Mouse (Mus musculus) heart, postnatal 0 days (tissue): ENCODE measurements at regions not wholly inside any gene's neighbourhood (a gene's known extent, or its start where the extent isn't known, plus 50 kb on each side); places are given as distances from the start of the nearest gene placed in this dataset.

Experiments used
- ATAC-seq: fragments of 200-750 bp; cut with Nextera tagmentation; 2 replicates; pipeline ENCODE4 v1.8.0; 2017; ENCODE audit warnings: low read depth, moderate number of reproducible peaks, moderate library complexity; ENCODE audit not compliant: insufficient read depth
- DNase-seq: peaks from one replicate; pipeline ENCODE4 v3.0.0-alpha.2; 2016; ENCODE audit warnings: low spot score
- H3K27ac ChIP-seq: fragments of 300-500 bp; sonication (generic); 2 replicates; pipeline ENCODE4 v1.5.1; 2014; ENCODE audit warnings: low read depth, mild to moderate bottlenecking
- H3K27me3 ChIP-seq: fragments of 300-500 bp; sonication (generic); 2 replicates; pipeline ENCODE4 v1.6.1; 2014; ENCODE audit warnings: low read length, mixed read lengths; ENCODE audit not compliant: control insufficient read depth, insufficient read depth
- H3K36me3 ChIP-seq: fragments of 300-500 bp; sonication (generic); replicated peaks from 2 replicates; pipeline ENCODE4 v1.6.1; 2014; ENCODE audit warnings: low read length, mixed read lengths; ENCODE audit not compliant: control insufficient read depth, insufficient read depth
- H3K4me1 ChIP-seq: fragments of 300-500 bp; sonication (generic); 2 replicates; pipeline ENCODE4 v1.6.1; 2014; ENCODE audit warnings: antibody characterized with exemption; ENCODE audit not compliant: control insufficient read depth, insufficient read depth
- H3K4me2 ChIP-seq: fragments of 300-500 bp; sonication (generic); 2 replicates; pipeline ENCODE4 v1.6.1; 2014; ENCODE audit warnings: low read depth, mild to moderate bottlenecking, low read length, moderate library complexity
- H3K4me3 ChIP-seq: fragments of 300-500 bp; sonication (generic); 2 replicates; pipeline ENCODE4 v1.5.1; 2014; ENCODE audit warnings: low read depth, low read length
- H3K9ac ChIP-seq: fragments of 300-500 bp; sonication (generic); replicated peaks from 2 replicates; pipeline ENCODE4 v1.6.1; 2014; ENCODE audit warnings: low read depth, low read length, mixed read lengths
- H3K9me3 ChIP-seq: fragments of 300-500 bp; sonication (generic); replicated peaks from 2 replicates; pipeline ENCODE4 v1.6.1; 2016; ENCODE audit warnings: low read length; ENCODE audit not compliant: control insufficient read depth
- CTCF ChIP-seq: IDR thresholded peaks from 2 replicates; pipeline ENCODE4 v1.5.1; 2016; ENCODE audit warnings: antibody characterized with exemption, control low read depth, low read depth
- EP300 ChIP-seq: IDR thresholded peaks from 2 replicates; pipeline ENCODE4 v1.6.1; 2016; ENCODE audit warnings: antibody characterized with exemption, low read depth
- WGBS: fragments of 180-500 bp; shearing (Covaris S2); extraction: QIAGEN DNeasy Blood & Tissue Kit; methylation state at CpG from one replicate; pipeline ENCODE4 v1.1.7; 2014; 5-methylcytosine and 5-hydroxymethylcytosine counted together

DNA sequence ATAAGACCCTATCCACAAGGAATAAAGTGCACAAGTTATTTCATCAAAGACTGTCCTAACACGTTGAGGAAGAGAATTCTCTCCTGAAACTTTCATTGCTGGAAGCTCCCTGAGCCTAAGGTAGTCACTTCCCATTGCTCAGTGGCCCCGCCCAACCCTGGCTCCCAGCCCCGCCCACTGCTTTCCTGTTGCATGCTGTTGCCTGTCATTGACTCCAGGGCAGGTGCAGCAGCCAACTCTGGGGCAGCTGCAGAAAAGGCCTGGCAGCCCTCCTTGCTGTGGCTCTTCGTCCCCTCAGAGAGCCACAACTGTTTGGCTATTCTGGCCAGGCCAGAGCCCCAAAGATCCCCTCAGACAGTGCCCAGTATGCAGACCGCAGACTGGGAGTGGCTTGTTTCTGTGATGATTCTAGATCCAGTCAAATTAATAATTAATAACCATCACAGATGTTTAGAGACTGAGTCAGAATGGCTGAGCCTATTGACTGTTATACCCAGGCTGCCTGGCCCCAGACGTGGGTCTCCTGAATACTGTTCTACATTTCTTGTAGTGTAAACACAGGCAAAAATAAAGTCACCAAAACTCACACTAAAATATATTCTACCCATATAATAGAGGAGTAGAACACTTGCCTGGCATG is 61.8 kb upstream of the Arl4c start:
- Histone ChIP-seq H3K9me3 (no peaks in the 10 kb centered on the region), H3K9ac (no peak overlapping the region), H3K36me3 (no peaks in the 10 kb centered on the region), H3K4me1 (no peaks in the 10 kb centered on the region), H3K4me3 (no peak overlapping the region), H3K4me2 (no peak overlapping the region), H3K27ac (no peak overlapping the region), H3K27me3 (no peaks in the 10 kb centered on the region)
- no peak for ATAC-seq
- 60% methylated on average over 6 of the region's 6 CpGs for WGBS
- DNase-seq = no peak
- TF ChIP-seq CTCF = no peak
- TF ChIP-seq EP300 = no peak

DNA sequence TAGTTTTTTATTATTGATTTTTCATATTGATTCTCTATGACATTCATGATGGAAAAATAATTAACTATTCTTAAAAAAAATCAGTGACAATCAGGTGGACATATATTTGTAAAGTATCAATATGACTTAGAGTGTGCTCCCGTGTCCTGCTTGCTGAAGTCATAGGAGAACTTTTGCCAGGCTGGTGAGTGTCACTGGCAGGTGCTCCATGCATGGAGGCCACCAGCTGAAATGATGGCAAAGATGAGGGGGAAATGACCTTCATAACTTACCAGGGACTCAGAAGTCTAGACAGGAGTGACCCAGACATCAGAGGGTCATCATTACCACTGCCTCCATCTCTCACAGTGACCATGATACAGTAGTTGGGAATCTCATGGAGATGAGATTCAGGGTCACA is 62.5 kb upstream of the Arl4c start:
- Histone ChIP-seq H3K27me3 (no peaks in the 10 kb centered on the region), H3K36me3 (no peaks in the 10 kb centered on the region), H3K4me1 (no peaks in the 10 kb centered on the region), H3K9me3 (no peaks in the 10 kb centered on the region), H3K4me3 (no peak overlapping the region), H3K27ac (no peak overlapping the region), H3K4me2 (no peak overlapping the region), H3K9ac (no peak overlapping the region)
- TF ChIP-seq EP300 (no peak), CTCF (no peak)
- DNase-seq = no peak
- ATAC-seq = no peak
- WGBS = 92% methylated on average over 1 of the region's 1 CpGs

DNA sequence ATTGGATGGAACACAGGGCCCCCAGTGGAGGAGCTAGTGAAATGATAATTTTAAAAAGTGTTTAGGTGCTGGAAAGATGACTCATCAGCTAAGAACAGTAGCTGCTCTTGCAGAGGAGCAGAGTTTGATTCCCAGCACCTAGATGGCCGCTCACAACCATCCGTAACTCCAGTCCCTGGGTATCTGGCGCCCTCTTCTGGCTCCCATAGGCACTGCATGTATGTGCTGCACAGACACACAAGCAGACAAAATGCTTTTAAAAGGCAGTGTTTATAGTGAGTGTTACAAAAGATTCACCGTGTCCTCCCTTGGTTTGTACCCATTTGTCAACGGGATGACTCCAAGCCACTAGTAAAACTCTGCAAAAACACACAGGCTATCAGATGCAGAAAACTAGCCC is 75.0 kb upstream of the Arl4c start:
- 87% methylated on average over 5 of the region's 5 CpGs for WGBS
- TF ChIP-seq EP300 = no peak
- 0 out of 2 replicates have a peak, but pooled peaks have one; percentile 7 for TF ChIP-seq CTCF
- ATAC-seq = no peak

DNA sequence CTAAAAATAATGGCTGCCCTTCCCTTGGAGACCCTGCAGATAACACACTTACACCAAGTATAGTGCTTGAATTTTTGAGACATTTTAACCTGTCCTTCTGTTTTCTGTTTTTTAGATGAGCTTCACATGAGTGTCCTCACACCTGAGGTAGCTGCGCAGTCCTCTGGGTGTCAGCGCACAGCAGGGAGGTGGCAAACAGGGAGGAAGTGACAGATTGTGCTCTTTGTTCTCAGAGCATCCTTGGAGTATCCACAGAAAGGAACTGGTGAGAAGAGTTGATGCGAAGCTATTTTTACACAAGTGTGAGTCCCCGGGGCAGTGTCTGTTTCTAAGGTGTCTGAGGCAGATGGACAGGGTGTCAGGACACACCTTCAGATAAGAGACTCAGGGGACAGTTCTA is 78.2 kb upstream of the Arl4c start:
- Histone ChIP-seq H3K9ac (no peak overlapping the region), H3K9me3 (no peaks in the 10 kb centered on the region), H3K36me3 (no peaks in the 10 kb centered on the region), H3K4me2 (no peak overlapping the region), H3K4me1 (no peaks in the 10 kb centered on the region; the same call in 1 of the 2 replicates), H3K4me3 (no peak overlapping the region), H3K27ac (no peak overlapping the region), H3K27me3 (no peaks in the 10 kb centered on the region)
- ATAC-seq = no peak
- no peak for TF ChIP-seq EP300
- no peak for TF ChIP-seq CTCF
- 58% methylated on average over 4 of the region's 4 CpGs for WGBS
- DNase-seq = no peak

More for the DNA sequence above, 75.0 kb upstream of the Arl4c start:
- no peaks in the 10 kb centered on the region for H3K9me3 ChIP-seq
- no peak overlapping the region for H3K4me3 ChIP-seq
- H3K27me3 ChIP-seq = no peaks in the 10 kb centered on the region
- H3K4me2 ChIP-seq = no peak overlapping the region
- H3K4me1 ChIP-seq = no peaks in the 10 kb centered on the region
- no peaks in the 10 kb centered on the region for H3K36me3 ChIP-seq
- H3K27ac ChIP-seq = no peak overlapping the region
- H3K9ac ChIP-seq = no peak overlapping the region
- no peak for DNase-seq

DNA sequence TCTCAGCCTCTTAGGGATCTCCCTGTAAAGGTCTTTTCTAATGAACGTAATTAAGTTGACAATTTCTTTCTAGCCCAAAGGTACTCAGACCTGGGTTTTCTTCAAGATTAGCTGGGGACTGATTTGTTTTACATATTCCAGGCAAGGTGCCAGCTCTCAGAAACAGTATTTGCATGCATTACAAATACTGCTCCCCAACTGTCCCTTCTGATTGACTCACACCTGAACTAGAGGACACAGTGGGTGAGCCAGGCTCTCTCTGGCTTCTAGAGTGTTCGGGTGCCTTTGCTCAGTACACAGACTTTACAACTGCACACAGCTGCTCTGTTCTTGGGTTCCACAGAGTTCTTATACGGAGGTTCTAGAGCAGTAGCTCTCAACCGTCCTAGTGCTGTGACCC is 81.1 kb upstream of the Arl4c start:
- TF ChIP-seq EP300 (no peak), CTCF (no peak)
- Histone ChIP-seq H3K27ac (no peak overlapping the region), H3K4me1 (no peaks in the 10 kb centered on the region; the same call in 1 of the 2 replicates), H3K4me2 (no peak overlapping the region), H3K36me3 (no peaks in the 10 kb centered on the region), H3K4me3 (no peak overlapping the region), H3K9me3 (peaks cover 4% of the 10 kb centered on the region), H3K27me3 (no peaks in the 10 kb centered on the region), H3K9ac (no peak overlapping the region)
- 82% methylated on average over 4 of the region's 4 CpGs for WGBS
- ATAC-seq = no peak
- no peak for DNase-seq

DNA sequence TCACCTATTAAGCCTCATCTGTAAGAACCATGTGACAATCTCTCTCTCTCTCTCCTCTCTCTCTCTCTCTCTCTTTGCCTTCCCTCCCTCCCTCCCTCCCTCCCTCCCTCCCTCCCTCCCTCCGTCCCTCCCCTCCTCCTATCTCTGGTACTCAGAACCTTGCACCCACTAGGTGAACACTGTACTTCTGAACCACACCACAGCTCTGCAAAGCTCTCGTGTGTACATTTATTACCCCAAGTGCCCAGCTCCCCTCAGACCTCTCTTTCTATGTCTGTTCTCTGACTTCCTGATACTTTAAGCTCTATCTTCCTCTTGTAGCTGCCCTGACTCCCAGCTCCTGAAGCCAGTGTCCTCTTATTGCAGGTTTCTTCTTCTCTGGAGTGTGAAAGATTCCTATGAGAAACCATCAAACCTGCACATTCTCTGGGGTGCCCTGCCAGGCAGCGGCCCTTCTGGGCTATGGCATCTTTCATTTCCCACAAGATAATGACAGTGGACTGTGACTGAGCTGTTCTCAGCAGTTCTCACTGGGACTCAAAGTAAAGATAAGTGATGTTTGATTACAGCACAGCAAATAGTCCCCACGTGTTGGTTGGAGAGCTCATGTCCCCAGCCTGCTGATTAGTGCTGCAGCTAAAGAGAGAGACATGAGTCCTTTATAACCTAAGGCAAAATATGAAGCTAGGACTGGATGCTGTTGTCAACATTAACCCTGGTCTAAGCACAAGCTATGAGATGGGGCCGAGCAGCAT is 83.0 kb upstream of the Arl4c start:
- DNase-seq = no peak
- 34% methylated on average over 4 of the region's 5 CpGs for WGBS
- no peak for TF ChIP-seq CTCF
- no peak for TF ChIP-seq EP300
- no peak for ATAC-seq
- peaks cover 4% of the 10 kb centered on the region for H3K9me3 ChIP-seq
- H3K9ac ChIP-seq = no peak overlapping the region
- H3K4me2 ChIP-seq = no peak overlapping the region
- no peaks in the 10 kb centered on the region; the same call in 1 of the 2 replicates for H3K4me1 ChIP-seq
- H3K4me3 ChIP-seq = no peak overlapping the region
- no peaks in the 10 kb centered on the region for H3K27me3 ChIP-seq
- H3K27ac ChIP-seq = no peak overlapping the region
- no peaks in the 10 kb centered on the region for H3K36me3 ChIP-seq
